Mouse (Mus musculus) ES-Bruce4 (cell line): ENCODE data around the gene Hspe1.

Experiments used
- CTCF ChIP-seq: IDR thresholded peaks from one replicate; pipeline ENCODE4 v1.8.1; 2011; ENCODE audit warnings: low read depth, low read length
- EP300 ChIP-seq: IDR thresholded peaks from 2 replicates; pipeline ENCODE4 v1.6.1; 2011; ENCODE audit warnings: low read depth, low read length; ENCODE audit not compliant: insufficient read depth
- POLR2A ChIP-seq: IDR thresholded peaks from one replicate; pipeline ENCODE4 v1.8.1; 2011; ENCODE audit warnings: low read length; ENCODE audit not compliant: insufficient read depth

DNA sequence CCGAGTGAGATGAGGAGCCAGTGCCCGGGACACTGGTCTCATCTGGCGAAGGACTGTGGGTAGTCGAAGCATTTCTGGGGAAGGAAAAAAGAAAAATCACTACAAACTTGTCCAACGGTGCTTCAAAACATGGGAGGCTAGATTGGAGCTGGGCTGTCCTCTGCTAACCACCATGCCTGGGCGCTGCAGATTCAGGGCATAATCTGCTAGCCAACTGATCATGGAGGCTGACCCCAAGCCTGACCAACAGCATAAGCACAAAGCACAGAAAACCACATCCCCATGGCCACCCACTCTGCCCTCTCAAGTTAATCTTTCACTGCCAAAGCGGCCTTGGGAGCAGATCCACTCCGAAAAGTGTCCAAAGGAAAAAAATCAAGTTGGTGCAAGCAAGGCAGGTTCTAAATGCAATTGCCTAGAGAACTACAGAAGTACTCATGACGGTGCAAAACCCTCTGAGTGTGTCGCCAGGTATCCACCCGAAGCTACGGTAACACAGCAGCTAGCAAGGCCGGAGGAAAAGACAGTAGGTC is 998 bp upstream of the Hspe1 start:
- TF ChIP-seq CTCF: no peak
- TF ChIP-seq POLR2A: no peak
- no peak for TF ChIP-seq EP300
